Mouse (Mus musculus): ENCODE results near the gene Kcnab1.

GRCm38 (mm10) chr3:65111176-65111575 is 2.0 kb downstream of the Kcnab1 start:
- TF ChIP-seq CTCF (IDR thresholded peaks at IDR 0.05; ENCODE audit: extremely low read depth, insufficient read length, insufficient replicate concordance, low read depth, low read length) (no peak), POLR2A (IDR thresholded peaks at IDR 0.05; ENCODE audit: low read depth, low read length) (no peak)
